In genomic region chr13:83740101-83740500, GRCm38 (mm10) we compare ENCODE assay signal across 13 mouse cellular contexts.
DNase-seq lines count a peak whose midpoint lies in the region; ATAC-seq lines count a peak whose summit lies in the region.
"Had no signal": no experiment of that assay in that cellular context is flagged by ENCODE, and none has a peak within 500 bp of the region (broad histone marks: within the 10 kb centered on the region; RNA-seq: fewer than 3 reads in every experiment).

No protein-coding gene starts in this region.

- 20% methylated on average over 2 of the region's 2 CpGs for WGBS in embryonic facial prominence, embryonic 10.5 days
- 16% methylated on average over 2 of the region's 2 CpGs for WGBS in hindbrain, embryonic 10.5 days
- WGBS in midbrain, embryonic 14.5 days = 6% methylated on average over 2 of the region's 2 CpGs

- intact Hi-C loops in gastrocnemius, postnatal 14 days (cut with DNase I; ENCODE audit: low total_unique reads) = no loop called here

- peak overlapping the region; percentile 72 for H3K4me3 ChIP-seq in embryonic facial prominence, embryonic 10.5 days
- H3K4me3 ChIP-seq in hindbrain, embryonic 10.5 days = peak overlapping the region; percentile 85
- peak overlapping the region; percentile 86 for H3K4me3 ChIP-seq in midbrain, embryonic 14.5 days (replicated peaks; ENCODE audit: low read depth, low read length)

- H3K27ac ChIP-seq in embryonic facial prominence, embryonic 10.5 days (replicated peaks) = peak overlapping the region; percentile 24
- peak overlapping the region; percentile 92 for H3K27ac ChIP-seq in hindbrain, embryonic 10.5 days
- peak overlapping the region; percentile 97 for H3K27ac ChIP-seq in midbrain, embryonic 14.5 days (replicated peaks; ENCODE audit: low read depth, low read length)

- H3K36me3 ChIP-seq in embryonic facial prominence, embryonic 10.5 days (replicated peaks) = no peaks in the 10 kb centered on the region
- H3K36me3 ChIP-seq in hindbrain, embryonic 10.5 days = peaks cover 39% of the 10 kb centered on the region
- peaks cover 48% of the 10 kb centered on the region for H3K36me3 ChIP-seq in midbrain, embryonic 14.5 days (ENCODE audit: control insufficient read depth, insufficient read depth, low read length)

- H3K27me3 ChIP-seq in embryonic facial prominence, embryonic 10.5 days (replicated peaks; ENCODE audit: low read depth, poor library complexity, severe bottlenecking) = peaks cover 97% of the 10 kb centered on the region
- H3K27me3 ChIP-seq in hindbrain, embryonic 10.5 days (ENCODE audit: insufficient read depth, poor library complexity, severe bottlenecking) = peaks cover 34% of the 10 kb centered on the region
- H3K27me3 ChIP-seq in midbrain, embryonic 14.5 days (ENCODE audit: control insufficient read depth, insufficient read depth, low read length) = no peaks in the 10 kb centered on the region

- peak; percentile 23 for DNase-seq in embryo, embryonic 10.5 days (ENCODE audit: low spot score)
- no peak for DNase-seq in embryo, embryonic 9.5 days (ENCODE audit: extremely low spot score)
- DNase-seq in embryonic facial prominence, embryonic 10.5 days (ENCODE audit: low spot score) = no peak
- DNase-seq in hindbrain, embryonic 10.5 days (ENCODE audit: low spot score) = no peak
- peak; percentile 62 for DNase-seq in midbrain, embryonic 14.5 days
- DNase-seq in gastrocnemius, postnatal 14 days = no peak
- DNase-seq in right cerebral cortex, postnatal 25 days = no peak
- DNase-seq in adrenal gland, adult 2 months = no peak
- DNase-seq: adrenal gland, postnatal 36 days; cerebellum, adult 8-10 months; kidney, adult 9 months; lung, embryonic 14.5 days; thymus, postnatal 25 days had no signal

- peaks cover 12% of the 10 kb centered on the region for H3K4me1 ChIP-seq in embryonic facial prominence, embryonic 10.5 days
- peaks cover 35% of the 10 kb centered on the region for H3K4me1 ChIP-seq in hindbrain, embryonic 10.5 days (replicated peaks)
- H3K4me1 ChIP-seq in midbrain, embryonic 14.5 days (ENCODE audit: control insufficient read depth, insufficient read depth, low read length) = peaks cover 13% of the 10 kb centered on the region; the same call in 1 of the 2 replicates

- no peak for ATAC-seq in midbrain, embryonic 14.5 days (ENCODE audit: low FRiP score, low TSS enrichment)

- no peaks in the 10 kb centered on the region for H3K9me3 ChIP-seq in embryonic facial prominence, embryonic 10.5 days
- H3K9me3 ChIP-seq in hindbrain, embryonic 10.5 days = no peaks in the 10 kb centered on the region
- H3K9me3 ChIP-seq in midbrain, embryonic 14.5 days (ENCODE audit: control insufficient read depth, low read length) = no peaks in the 10 kb centered on the region

- peak overlapping the region; percentile 95 for H3K4me2 ChIP-seq in midbrain, embryonic 14.5 days (ENCODE audit: low read length)

- H3K9ac ChIP-seq in midbrain, embryonic 14.5 days (replicated peaks; ENCODE audit: low read length) = peak overlapping the region; percentile 93
- H3K9ac ChIP-seq: lung, embryonic 14.5 days had no signal

Comparison
In these comparisons a context has a peak if more than half of its experiments do, and no peak if none do; other contexts are left out.
1. DNase-seq: peak in embryo, embryonic 10.5 days (single experiment) and midbrain, embryonic 14.5 days (single experiment); none in embryo, embryonic 9.5 days (single experiment), embryonic facial prominence, embryonic 10.5 days (single experiment), hindbrain, embryonic 10.5 days (single experiment), gastrocnemius, postnatal 14 days (single experiment), right cerebral cortex, postnatal 25 days (single experiment) and adrenal gland, adult 2 months (single experiment).
2. H3K27ac ChIP-seq: peak in every context shown above with its lines; median percentile 97 in midbrain, embryonic 14.5 days; 92 in hindbrain, embryonic 10.5 days; 24 in embryonic facial prominence, embryonic 10.5 days.
3. Peak in every context shown above with its lines, with median percentiles within 50 percentile points of each other: H3K4me3 ChIP-seq.